In genomic region chr1:180600578-180600977, GRCm38 (mm10) we compare ENCODE assay signal across 23 mouse cellular contexts.
"Had no signal": no experiment of that assay in that cellular context is flagged by ENCODE, and none has a peak within 500 bp of the region (broad histone marks: within the 10 kb centered on the region; RNA-seq: fewer than 3 reads in every experiment).

No protein-coding gene starts in this region.

- DNase-seq: gastrocnemius, adult 2 months; gastrocnemius, postnatal 10 days; gastrocnemius, postnatal 25 days; heart, adult 18-20 months; heart, postnatal 10 days; heart, postnatal 4 days; kidney, adult 18-20 months; kidney, adult 8-10 months; kidney, postnatal 10 days; kidney, postnatal 25 days; kidney, postnatal 4 days; liver had no signal

- H3K27ac ChIP-seq: gastrocnemius, adult 2 months; heart, embryonic 10.5 days; hindbrain, embryonic 10.5 days; hindbrain, embryonic 12.5 days; hindbrain, embryonic 14.5 days; intestine, embryonic 15.5 days; layer of hippocampus, adult 2 months; left cerebral cortex, adult 2 months; limb, embryonic 10.5 days; limb, embryonic 12.5 days had no signal

- H3K4me2 ChIP-seq: heart, embryonic 12.5 days; hindbrain, embryonic 12.5 days; hindbrain, embryonic 14.5 days; intestine, embryonic 15.5 days; limb, embryonic 12.5 days; liver, embryonic 11.5 days had no signal

- H3K4me1 ChIP-seq: hindbrain, embryonic 12.5 days; intestine, embryonic 15.5 days; limb, embryonic 10.5 days; limb, embryonic 12.5 days had no signal

- H3K4me3 ChIP-seq: gastrocnemius, adult 2 months; heart, embryonic 10.5 days; heart, embryonic 12.5 days; hindbrain, embryonic 10.5 days; hindbrain, embryonic 12.5 days; intestine, embryonic 15.5 days; layer of hippocampus, adult 2 months; left cerebral cortex, adult 2 months; limb, embryonic 10.5 days; limb, embryonic 12.5 days had no signal

- H3K27me3 ChIP-seq: heart, embryonic 12.5 days; hindbrain, embryonic 12.5 days; intestine, embryonic 15.5 days; limb, embryonic 12.5 days had no signal
